Mouse (Mus musculus) forebrain, postnatal 0 days (tissue): ENCODE measurements at regions not wholly inside any gene's neighbourhood (a gene's known extent, or its start where the extent isn't known, plus 50 kb on each side); places are given as distances from the start of the nearest gene placed in this dataset.
A peak's percentile ranks its signal among the peaks of the same experiment; 100 is the strongest.

Experiments used
- ATAC-seq: fragments of 200-750 bp; cut with Nextera tagmentation; 2 replicates; pipeline ENCODE4 v1.8.0; 2017; ENCODE audit warnings: mild to moderate bottlenecking, moderate library complexity
- DNase-seq: peaks from one replicate; pipeline ENCODE4 v3.0.0-alpha.2; 2015
- H3K27ac ChIP-seq: fragments of 300-500 bp; sonication (generic); 2 replicates; pipeline ENCODE4 v1.5.1; 2014; ENCODE audit warnings: low read depth, mild to moderate bottlenecking, antibody characterized with exemption, low read length, moderate library complexity, mixed read lengths
- H3K27me3 ChIP-seq: fragments of 300-500 bp; sonication (generic); 2 replicates; pipeline ENCODE4 v1.6.1; 2014; ENCODE audit warnings: mild to moderate bottlenecking, low read length, mixed read lengths; ENCODE audit not compliant: insufficient read depth
- H3K36me3 ChIP-seq: fragments of 300-500 bp; sonication (generic); 2 replicates; pipeline ENCODE4 v1.6.1; 2014; ENCODE audit warnings: mild to moderate bottlenecking, moderate library complexity; ENCODE audit not compliant: insufficient read depth
- H3K4me1 ChIP-seq: fragments of 300-500 bp; sonication (generic); 2 replicates; pipeline ENCODE4 v1.6.1; 2014; ENCODE audit warnings: antibody characterized with exemption; ENCODE audit not compliant: insufficient read depth
- H3K4me2 ChIP-seq: fragments of 300-500 bp; sonication (generic); 2 replicates; pipeline ENCODE4 v1.6.1; 2014; ENCODE audit warnings: low read depth, mild to moderate bottlenecking, moderate library complexity
- H3K4me3 ChIP-seq: fragments of 300-500 bp; sonication (generic); 2 replicates; pipeline ENCODE4 v1.5.1; 2014; ENCODE audit warnings: low read depth, low read length, mixed read lengths
- H3K9ac ChIP-seq: fragments of 300-500 bp; sonication (generic); 2 replicates; pipeline ENCODE4 v1.6.1; 2014; ENCODE audit warnings: mild to moderate bottlenecking
- H3K9me3 ChIP-seq: fragments of 300-500 bp; sonication (generic); 2 replicates; pipeline ENCODE4 v1.6.1; 2016; ENCODE audit warnings: low read length
- CTCF ChIP-seq: sonication (generic); IDR thresholded peaks from 2 replicates; pipeline ENCODE4 v1.5.1; 2016; ENCODE audit warnings: antibody characterized with exemption, control low read depth, low read depth
- WGBS: fragments of 180-500 bp; shearing (Covaris S2); extraction: QIAGEN DNeasy Blood & Tissue Kit; methylation state at CpG from one replicate; pipeline ENCODE4 v1.1.7; 2014; 5-methylcytosine and 5-hydroxymethylcytosine counted together

GRCm38 (mm10) chr9:69907123-69907945 is 81.9 kb upstream of the Bnip2 start:
- no peak overlapping the region for H3K9ac ChIP-seq
- H3K4me1 ChIP-seq, result no peaks in the 10 kb centered on the region
- DNase-seq, result peak; percentile 20
- ATAC-seq, result no peak
- no peaks in the 10 kb centered on the region for H3K9me3 ChIP-seq
- 15% methylated on average over 21 of the region's 21 CpGs for WGBS
- no peak for TF ChIP-seq CTCF
- no peak overlapping the region for H3K27ac ChIP-seq
- no peaks in the 10 kb centered on the region for H3K36me3 ChIP-seq
- H3K4me2 ChIP-seq, result peak overlapping the region; percentile 25
- no peak overlapping the region for H3K4me3 ChIP-seq
- H3K27me3 ChIP-seq, result peaks cover 19% of the 10 kb centered on the region

DNA sequence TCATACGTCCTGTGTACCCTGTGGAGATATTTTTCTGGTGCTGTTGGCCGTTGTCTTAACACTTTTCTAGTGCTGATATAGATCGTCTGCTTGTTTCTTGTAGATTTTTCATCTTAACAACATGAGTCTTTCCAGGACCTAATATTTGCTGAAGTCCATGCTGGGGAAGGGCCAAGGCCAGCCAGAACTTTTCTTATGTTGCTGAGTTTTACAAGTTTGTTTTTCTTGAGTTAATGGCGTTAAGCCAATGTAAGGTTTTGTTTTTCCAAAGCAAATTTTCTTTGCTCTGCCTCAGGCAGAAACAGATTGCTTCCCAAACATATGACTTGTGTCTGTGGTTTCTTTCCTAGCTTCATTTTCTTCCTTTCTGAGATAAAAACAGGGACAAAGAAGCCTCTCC is 78.6 kb upstream of the Bnip2 start:
- H3K4me3 ChIP-seq, result no peak overlapping the region
- H3K27ac ChIP-seq, result no peak overlapping the region
- no peaks in the 10 kb centered on the region for H3K9me3 ChIP-seq
- no peak for DNase-seq
- no peak overlapping the region for H3K4me2 ChIP-seq
- WGBS, result 82% methylated on average over 4 of the region's 4 CpGs
- no peak overlapping the region for H3K9ac ChIP-seq
- no peak for ATAC-seq
- peaks cover 19% of the 10 kb centered on the region for H3K27me3 ChIP-seq
- no peaks in the 10 kb centered on the region for H3K4me1 ChIP-seq
- no peaks in the 10 kb centered on the region for H3K36me3 ChIP-seq
- TF ChIP-seq CTCF, result no peak

DNA sequence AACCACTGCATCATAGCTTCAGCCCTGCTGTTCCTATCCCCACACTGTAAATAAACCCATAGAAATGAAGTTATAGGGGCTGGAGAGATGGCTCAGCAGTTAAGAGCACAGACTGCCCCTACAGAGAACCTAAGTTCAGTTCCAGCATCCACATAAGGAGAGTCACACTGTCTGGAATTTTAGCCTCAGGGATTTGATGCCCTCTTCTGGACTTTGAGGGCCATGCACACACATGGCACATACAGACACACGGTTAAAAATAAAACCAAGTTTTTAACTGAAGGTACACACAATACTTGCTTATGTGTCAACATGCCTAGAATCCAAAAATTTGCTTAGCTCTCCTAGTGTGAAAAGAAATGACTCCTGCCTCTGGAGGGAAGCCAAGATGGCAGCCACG is 61.1 kb upstream of the Bnip2 start:
- 49% methylated on average over 2 of the region's 2 CpGs for WGBS
- H3K27ac ChIP-seq, result no peak overlapping the region
- no peaks in the 10 kb centered on the region for H3K36me3 ChIP-seq
- H3K4me1 ChIP-seq, result no peaks in the 10 kb centered on the region
- ATAC-seq (no peak), DNase-seq (no peak)
- H3K4me2 ChIP-seq, result no peak overlapping the region
- H3K4me3 ChIP-seq, result no peak overlapping the region
- H3K9me3 ChIP-seq, result no peaks in the 10 kb centered on the region
- H3K9ac ChIP-seq, result no peak overlapping the region
- H3K27me3 ChIP-seq, result no peaks in the 10 kb centered on the region
- peak; percentile 22 for TF ChIP-seq CTCF

DNA sequence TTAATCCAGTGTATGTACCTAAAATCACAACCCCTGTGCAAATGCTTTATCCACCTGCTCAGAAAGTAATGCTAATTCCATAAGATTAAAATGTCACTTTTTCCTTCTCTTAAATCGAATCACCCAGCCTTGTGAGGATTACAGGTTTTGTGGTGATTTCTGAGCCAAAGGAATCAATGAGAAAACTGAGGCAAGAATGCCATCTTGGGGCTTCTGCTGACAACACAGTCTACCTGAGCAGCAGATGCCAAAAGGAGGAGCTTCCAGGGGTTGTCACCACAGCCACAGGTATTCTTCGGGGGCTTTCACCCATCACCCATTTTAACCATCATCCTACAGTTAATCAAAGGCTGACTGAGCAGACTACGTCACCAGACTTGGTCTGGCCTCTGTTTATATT is 51.4 kb upstream of the Bnip2 start:
- Histone ChIP-seq H3K9me3 (no peaks in the 10 kb centered on the region), H3K36me3 (no peaks in the 10 kb centered on the region), H3K4me2 (no peak overlapping the region), H3K4me3 (no peak overlapping the region), H3K9ac (no peak overlapping the region), H3K27ac (no peak overlapping the region), H3K4me1 (no peaks in the 10 kb centered on the region), H3K27me3 (no peaks in the 10 kb centered on the region)
- no peak for ATAC-seq
- no peak for DNase-seq
- WGBS, result 78% methylated on average over 3 of the region's 3 CpGs
- no peak for TF ChIP-seq CTCF
